19 mouse cellular contexts compared by ENCODE assay signal in genomic region chr6:134968326-134968725, GRCm38 (mm10). TPM values are rescaled to one million over a fixed set of nuclear protein-coding genes. Genes with fewer than 3 reads are reported as not detected.
"Had no signal": no experiment of that assay in that cellular context is flagged by ENCODE, and none has a peak within 500 bp of the region (broad histone marks: within the 10 kb centered on the region; RNA-seq: fewer than 3 reads in every experiment).

No protein-coding gene starts in this region.

- H3K36me3 ChIP-seq: lung, embryonic 15.5 days; midbrain, embryonic 13.5 days; midbrain, embryonic 15.5 days; neural tube, embryonic 12.5 days had no signal

- H3K9me3 ChIP-seq: lung, embryonic 15.5 days; midbrain, embryonic 13.5 days; midbrain, embryonic 15.5 days; neural tube, embryonic 12.5 days had no signal

- H3K4me2 ChIP-seq: lung, embryonic 15.5 days; midbrain, embryonic 11.5 days; midbrain, embryonic 13.5 days; midbrain, embryonic 15.5 days; neural tube, embryonic 12.5 days had no signal

- DNase-seq: lung, adult 2 months; lung, postnatal 14 days; lung, postnatal 36 days; right cerebral cortex, postnatal 25 days; right cerebral cortex, postnatal 4 days; spleen, adult 18-20 months; thymus, adult 18-20 months; thymus, postnatal 14 days; thymus, postnatal 36 days had no signal

- H3K27ac ChIP-seq: lung, embryonic 15.5 days; macrophage; midbrain, embryonic 13.5 days; midbrain, embryonic 15.5 days; neural tube, embryonic 12.5 days had no signal

- ATAC-seq: lung, postnatal 0 days; midbrain, embryonic 13.5 days; midbrain, embryonic 15.5 days had no signal

- H3K27me3 ChIP-seq: lung, embryonic 15.5 days; megakaryocyte, embryonic 14.5 days; midbrain, embryonic 13.5 days; midbrain, embryonic 15.5 days; neural tube, embryonic 12.5 days had no signal

- H3K4me1 ChIP-seq: lung, embryonic 15.5 days; midbrain, embryonic 13.5 days; midbrain, embryonic 15.5 days; neural tube, embryonic 12.5 days had no signal

- H3K4me3 ChIP-seq: lung, embryonic 15.5 days; megakaryocyte, embryonic 14.5 days; midbrain, embryonic 13.5 days; midbrain, embryonic 15.5 days; neural tube, embryonic 12.5 days had no signal

- H3K9ac ChIP-seq: lung, embryonic 15.5 days; midbrain, embryonic 13.5 days; midbrain, embryonic 15.5 days; neural tube, embryonic 12.5 days had no signal

RNA-seq across cellular contexts. Expression of gene Apold1, which starts 13.2 kb away (rescaled TPM):
- total RNA-seq: megakaryocyte progenitor cell, adult 5-6 weeks; neutrophil, adult 5-6 weeks had no signal
